Mouse (Mus musculus): Measurements from ENCODE around the gene Fadd. TPM values are rescaled to one million over a fixed set of nuclear protein-coding genes. Genes with fewer than 3 reads are reported as not detected.

Gene Fadd
- total and polyA plus RNA-seq, 2 experiments from 2014 or later: 5.2 to 10.6 TPM

DNA sequence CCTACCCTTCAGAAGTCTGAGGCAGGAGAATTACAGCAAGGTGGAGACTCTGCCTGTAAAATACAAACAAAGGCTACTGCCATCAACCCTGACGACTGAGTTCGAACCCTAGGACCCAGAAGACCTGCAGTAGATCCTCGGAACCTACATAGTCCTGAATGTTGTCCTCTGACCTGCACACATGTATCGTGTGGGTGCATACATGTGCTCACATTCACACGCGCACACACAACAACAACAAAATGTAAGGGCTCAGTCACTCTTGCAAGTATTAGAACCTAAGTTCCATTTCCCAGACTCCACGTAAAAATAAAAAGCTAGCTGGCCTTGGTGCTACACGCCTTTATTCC lies 28.2 kb downstream of the Fadd start:
- 23% methylated on average over 8 of the region's 8 CpGs for WGBS

DNA sequence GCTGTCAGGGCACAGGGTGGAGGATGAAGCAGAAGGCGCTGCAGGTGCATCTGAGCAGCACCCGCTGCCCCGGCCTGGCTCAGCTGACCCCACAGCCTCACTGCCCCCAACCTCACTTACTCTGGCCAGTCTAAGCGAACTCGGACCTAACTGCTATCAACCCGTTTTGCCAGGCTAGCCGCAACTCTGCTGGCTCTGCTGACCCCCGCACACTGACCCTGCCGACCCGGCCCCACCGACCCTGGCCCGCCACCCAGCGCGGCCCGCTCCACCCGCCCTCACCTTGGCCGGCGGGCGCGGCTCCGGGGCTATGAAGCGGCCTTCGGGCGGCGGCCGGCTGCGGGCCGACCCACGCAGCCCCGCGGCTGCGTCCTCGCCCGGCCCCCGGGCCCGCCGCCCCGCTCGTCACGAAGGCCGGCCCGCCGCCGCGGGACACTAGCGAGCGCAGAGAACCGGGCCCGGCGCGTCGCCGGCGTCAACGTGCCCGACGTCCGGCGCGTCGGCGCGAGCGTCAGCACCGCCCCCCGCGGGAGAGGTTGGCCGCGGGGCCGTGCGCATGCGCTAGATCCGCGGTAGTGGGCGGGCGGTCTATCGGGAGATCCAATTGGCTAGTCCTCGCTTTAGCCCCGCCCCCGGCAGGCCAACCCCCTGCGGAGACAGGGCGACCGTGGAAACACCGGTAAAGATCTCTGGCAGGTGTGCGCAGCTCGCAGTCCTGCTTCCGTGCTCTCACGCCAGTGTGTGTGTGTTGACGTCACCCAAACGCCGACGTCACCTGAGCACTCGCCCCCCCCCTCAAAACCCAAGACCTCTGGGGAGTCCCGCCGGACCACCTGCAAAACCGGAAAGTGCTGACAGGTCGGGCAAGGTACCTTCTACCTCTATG lies 28.8 kb downstream of the Fadd start, which contains the start of gene Ppfia1:
Gene Ppfia1, minus strand, starts transcription at position 493 of the 886 bp plus-strand sequence.
- peaks cover 21% of the 10 kb centered on the region for H3K4me1 ChIP-seq (ENCODE audit: control insufficient read depth, insufficient read depth)
- H3K27ac ChIP-seq (ENCODE audit: low read depth): peak within 1 kb of the TSS; percentile 76
- H3K9ac ChIP-seq (replicated peaks; ENCODE audit: low read depth, low read length): peak within 1 kb of the TSS; percentile 94
- peaks cover 27% of the 10 kb centered on the region for H3K36me3 ChIP-seq (replicated peaks; ENCODE audit: control insufficient read depth, insufficient read depth, low read length)
- under 1% methylated on average over 74 of the region's 97 CpGs for WGBS
- ATAC-seq (ENCODE audit: insufficient read depth, low read depth) (peak; percentile 98), DNase-seq (ENCODE audit: low spot score) (peak; percentile 94)
- peak within 1 kb of the TSS; percentile 86 for H3K4me3 ChIP-seq (ENCODE audit: low read depth, low read length)
- H3K4me2 ChIP-seq (ENCODE audit: low read depth, low read length): peak within 1 kb of the TSS; percentile 88
- no peaks in the 10 kb centered on the region for H3K9me3 ChIP-seq (replicated peaks; ENCODE audit: control insufficient read depth, low read length)
- TF ChIP-seq CTCF (IDR thresholded peaks at IDR 0.05; ENCODE audit: low read depth) (no peak), EP300 (IDR thresholded peaks at IDR 0.05; ENCODE audit: low read depth) (no peak)
- H3K27me3 ChIP-seq (ENCODE audit: control insufficient read depth, insufficient read depth, low read length): no peaks in the 10 kb centered on the region

More for the DNA sequence above, 28.2 kb downstream of the Fadd start:
- H3K36me3 ChIP-seq (replicated peaks; ENCODE audit: control insufficient read depth, insufficient read depth, low read length): peaks cover 27% of the 10 kb centered on the region
- H3K4me1 ChIP-seq (ENCODE audit: control insufficient read depth, insufficient read depth): peaks cover 21% of the 10 kb centered on the region
- H3K9me3 ChIP-seq (replicated peaks; ENCODE audit: control insufficient read depth, low read length): no peaks in the 10 kb centered on the region
- TF ChIP-seq EP300 (IDR thresholded peaks at IDR 0.05; ENCODE audit: low read depth) (no peak), CTCF (IDR thresholded peaks at IDR 0.05; ENCODE audit: low read depth) (no peak)
- H3K27me3 ChIP-seq (ENCODE audit: control insufficient read depth, insufficient read depth, low read length): no peaks in the 10 kb centered on the region
- H3K4me2 ChIP-seq (ENCODE audit: low read depth, low read length): peak overlapping the region; percentile 88
- DNase-seq (ENCODE audit: low spot score): no peak
- ATAC-seq (ENCODE audit: insufficient read depth, low read depth): 0 out of 2 replicates have a peak, but pooled peaks have one; percentile 2
- peak overlapping the region; percentile 49 for H3K9ac ChIP-seq (replicated peaks; ENCODE audit: low read depth, low read length)
- H3K27ac ChIP-seq (ENCODE audit: low read depth): peak overlapping the region; percentile 33; the same call in 1 of the 2 replicates
- peak overlapping the region; percentile 86 for H3K4me3 ChIP-seq (ENCODE audit: low read depth, low read length)

DNA sequence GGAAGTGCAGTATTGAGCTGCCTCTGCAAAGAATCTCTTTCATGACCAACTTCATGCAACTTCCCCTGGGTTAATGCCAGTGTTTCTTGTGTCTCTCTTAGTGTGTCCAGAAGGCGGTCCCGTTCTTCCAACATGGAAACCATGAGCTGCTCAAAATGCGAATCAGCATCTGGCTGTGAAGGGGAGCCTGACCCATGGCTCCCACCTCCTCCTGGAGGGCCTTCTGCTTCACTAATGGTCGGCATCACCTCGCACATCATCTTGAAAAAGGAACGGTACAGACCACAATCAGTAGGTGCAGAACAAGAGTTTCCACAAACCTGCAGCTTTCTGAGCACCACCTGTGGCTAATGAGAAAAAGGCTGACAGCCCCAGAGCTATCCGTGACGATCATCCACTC lies 30.0 kb downstream of the Fadd start:
- no peaks in the 10 kb centered on the region for H3K27me3 ChIP-seq (ENCODE audit: control insufficient read depth, insufficient read depth, low read length)
- H3K27ac ChIP-seq (ENCODE audit: low read depth): no peak overlapping the region
- DNase-seq (ENCODE audit: low spot score): no peak
- 83% methylated on average over 8 of the region's 8 CpGs for WGBS
- ATAC-seq (ENCODE audit: insufficient read depth, low read depth): no peak
- H3K4me3 ChIP-seq (ENCODE audit: low read depth, low read length): peak overlapping the region; percentile 86
- TF ChIP-seq EP300 (IDR thresholded peaks at IDR 0.05; ENCODE audit: low read depth): no peak
- TF ChIP-seq CTCF (IDR thresholded peaks at IDR 0.05; ENCODE audit: low read depth): no peak
- H3K4me2 ChIP-seq (ENCODE audit: low read depth, low read length): peak overlapping the region; percentile 88
- peak overlapping the region; percentile 94 for H3K9ac ChIP-seq (replicated peaks; ENCODE audit: low read depth, low read length)
- H3K4me1 ChIP-seq (ENCODE audit: control insufficient read depth, insufficient read depth): peaks cover 21% of the 10 kb centered on the region
- H3K9me3 ChIP-seq (replicated peaks; ENCODE audit: control insufficient read depth, low read length): no peaks in the 10 kb centered on the region
- H3K36me3 ChIP-seq (replicated peaks; ENCODE audit: control insufficient read depth, insufficient read depth, low read length): peaks cover 33% of the 10 kb centered on the region

DNA sequence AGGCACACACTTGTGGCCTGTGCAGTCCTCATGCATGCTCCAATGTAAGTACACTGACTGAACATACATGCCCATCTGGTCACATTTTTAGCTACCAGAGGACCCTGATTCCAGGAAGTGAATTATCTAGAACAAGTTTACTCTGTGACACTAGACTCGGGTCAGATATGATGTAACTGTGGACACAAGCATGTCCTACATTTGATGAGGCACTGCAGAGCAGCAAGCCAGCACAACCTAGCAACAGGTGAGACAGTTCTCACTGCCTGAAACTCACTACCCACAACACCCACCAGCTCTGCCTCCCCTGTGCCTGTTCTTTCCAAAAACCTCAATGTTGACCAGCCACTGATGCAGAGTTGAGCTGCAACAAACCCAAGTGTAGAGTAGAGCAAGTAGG lies 31.5 kb downstream of the Fadd start:
- ATAC-seq (ENCODE audit: insufficient read depth, low read depth) (no peak), DNase-seq (ENCODE audit: low spot score) (no peak)
- Histone ChIP-seq H3K27ac (ENCODE audit: low read depth) (no peak overlapping the region), H3K9me3 (replicated peaks; ENCODE audit: control insufficient read depth, low read length) (no peaks in the 10 kb centered on the region), H3K4me3 (ENCODE audit: low read depth, low read length) (no peak overlapping the region), H3K9ac (replicated peaks; ENCODE audit: low read depth, low read length) (0 out of 2 replicates have a peak overlapping the region, but pooled peaks have one; percentile 1), H3K4me1 (ENCODE audit: control insufficient read depth, insufficient read depth) (peaks cover 22% of the 10 kb centered on the region), H3K27me3 (ENCODE audit: control insufficient read depth, insufficient read depth, low read length) (no peaks in the 10 kb centered on the region), H3K36me3 (replicated peaks; ENCODE audit: control insufficient read depth, insufficient read depth, low read length) (peaks cover 33% of the 10 kb centered on the region), H3K4me2 (ENCODE audit: low read depth, low read length) (peak overlapping the region; percentile 10; the same call in 1 of the 2 replicates)
- WGBS: 33% methylated on average over 1 of the region's 1 CpGs
- TF ChIP-seq EP300 (IDR thresholded peaks at IDR 0.05; ENCODE audit: low read depth): no peak
- TF ChIP-seq CTCF (IDR thresholded peaks at IDR 0.05; ENCODE audit: low read depth): no peak

DNA sequence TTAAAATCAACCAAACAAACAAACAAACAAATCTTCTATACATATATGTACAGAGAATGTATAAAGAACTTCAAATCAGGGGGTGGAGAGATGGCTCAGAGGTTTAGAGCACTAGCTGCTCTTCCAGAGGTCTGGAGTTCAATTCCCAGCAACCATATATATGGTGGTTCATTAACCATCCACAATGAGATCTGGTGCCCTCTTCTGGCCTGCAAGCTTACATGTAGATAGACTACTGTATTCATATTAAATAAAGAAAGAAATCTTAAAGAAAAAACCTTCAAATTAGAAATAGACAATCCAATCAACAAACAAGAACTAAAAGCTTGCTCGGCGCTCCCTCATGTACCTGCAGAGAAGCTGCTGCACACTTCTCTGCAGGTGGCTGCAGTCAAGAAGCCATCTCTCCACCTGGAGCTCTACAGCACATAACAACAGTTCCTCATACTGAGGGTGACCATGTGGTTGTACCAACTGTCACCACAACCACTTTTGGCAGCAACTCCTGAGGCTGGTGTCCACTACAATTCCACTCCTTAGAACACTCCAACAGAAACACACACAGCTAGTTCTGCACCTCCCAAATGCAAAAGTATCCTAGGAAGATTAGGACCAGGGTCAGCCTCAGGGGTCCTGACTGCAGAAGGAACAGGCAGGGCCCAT lies 32.2 kb downstream of the Fadd start:
- H3K27ac ChIP-seq (ENCODE audit: low read depth): no peak overlapping the region
- peaks cover 33% of the 10 kb centered on the region for H3K36me3 ChIP-seq (replicated peaks; ENCODE audit: control insufficient read depth, insufficient read depth, low read length)
- TF ChIP-seq CTCF (IDR thresholded peaks at IDR 0.05; ENCODE audit: low read depth): no peak
- no peak for TF ChIP-seq EP300 (IDR thresholded peaks at IDR 0.05; ENCODE audit: low read depth)
- ATAC-seq (ENCODE audit: insufficient read depth, low read depth): no peak
- no peak overlapping the region for H3K9ac ChIP-seq (replicated peaks; ENCODE audit: low read depth, low read length)
- no peaks in the 10 kb centered on the region for H3K9me3 ChIP-seq (replicated peaks; ENCODE audit: control insufficient read depth, low read length)
- no peak overlapping the region; the same call in 1 of the 2 replicates for H3K4me2 ChIP-seq (ENCODE audit: low read depth, low read length)
- H3K4me1 ChIP-seq (ENCODE audit: control insufficient read depth, insufficient read depth): peaks cover 29% of the 10 kb centered on the region
- WGBS: 100% methylated on average over 2 of the region's 2 CpGs
- DNase-seq (ENCODE audit: low spot score): no peak
- H3K27me3 ChIP-seq (ENCODE audit: control insufficient read depth, insufficient read depth, low read length): no peaks in the 10 kb centered on the region
- no peak overlapping the region for H3K4me3 ChIP-seq (ENCODE audit: low read depth, low read length)
